Mouse (Mus musculus): Measurements from ENCODE around the gene Phka2. TPM values are rescaled to one million over a fixed set of nuclear protein-coding genes. Genes with fewer than 3 reads are reported as not detected.
A peak's percentile ranks its signal among the peaks of the same experiment; 100 is the strongest.

Gene Phka2
- polyA plus RNA-seq, 1 experiment from 2014 or later, result 15.7 TPM

GRCm38 (mm10) chrX:160603316-160603715 lies 101.3 kb downstream of the Phka2 start:
- WGBS, result 89% methylated on average over 2 of the region's 2 CpGs
- Histone ChIP-seq H3K4me2 (ENCODE audit: low read depth, severe bottlenecking) (no peak overlapping the region), H3K9ac (ENCODE audit: low read length) (no peak overlapping the region), H3K27ac (replicated peaks; ENCODE audit: low read depth, low read length) (no peak overlapping the region), H3K27me3 (ENCODE audit: control insufficient read depth, insufficient read depth, low read length) (peaks cover 9% of the 10 kb centered on the region), H3K36me3 (ENCODE audit: control insufficient read depth, insufficient read depth, low read length) (no peaks in the 10 kb centered on the region), H3K4me3 (ENCODE audit: low read depth, low read length) (no peak overlapping the region), H3K9me3 (ENCODE audit: control insufficient read depth, low read length) (no peaks in the 10 kb centered on the region), H3K4me1 (ENCODE audit: control insufficient read depth, insufficient read depth, low read length) (no peaks in the 10 kb centered on the region)
- DNase-seq (ENCODE audit: low spot score), result no peak
- ATAC-seq (ENCODE audit: insufficient number of reproducible peaks, low FRiP score, low TSS enrichment, low read depth), result no peak

- ATAC-seq (ENCODE audit: insufficient number of reproducible peaks, low FRiP score, low TSS enrichment, low read depth) (no peak), DNase-seq (ENCODE audit: low spot score) (no peak)
- 66% methylated on average over 6 of the region's 6 CpGs for WGBS
- H3K4me3 ChIP-seq (ENCODE audit: low read depth, low read length), result no peak overlapping the region
- no peaks in the 10 kb centered on the region for H3K4me1 ChIP-seq (ENCODE audit: control insufficient read depth, insufficient read depth, low read length)
- H3K27me3 ChIP-seq (ENCODE audit: control insufficient read depth, insufficient read depth, low read length), result peaks cover 9% of the 10 kb centered on the region
- H3K9me3 ChIP-seq (ENCODE audit: control insufficient read depth, low read length), result no peaks in the 10 kb centered on the region
- no peaks in the 10 kb centered on the region for H3K36me3 ChIP-seq (ENCODE audit: control insufficient read depth, insufficient read depth, low read length)
- no peak overlapping the region for H3K27ac ChIP-seq (replicated peaks; ENCODE audit: low read depth, low read length)
- no peak overlapping the region for H3K9ac ChIP-seq (ENCODE audit: low read length)
- no peak overlapping the region for H3K4me2 ChIP-seq (ENCODE audit: low read depth, severe bottlenecking)
Observed at GRCm38 (mm10) chrX:160603981-160604541, 102.1 kb downstream of the Phka2 start.

- Histone ChIP-seq H3K4me2 (ENCODE audit: low read depth, severe bottlenecking) (no peak overlapping the region), H3K9me3 (ENCODE audit: control insufficient read depth, low read length) (no peaks in the 10 kb centered on the region), H3K4me1 (ENCODE audit: control insufficient read depth, insufficient read depth, low read length) (no peaks in the 10 kb centered on the region), H3K36me3 (ENCODE audit: control insufficient read depth, insufficient read depth, low read length) (no peaks in the 10 kb centered on the region), H3K4me3 (ENCODE audit: low read depth, low read length) (no peak overlapping the region), H3K27me3 (ENCODE audit: control insufficient read depth, insufficient read depth, low read length) (peaks cover 9% of the 10 kb centered on the region), H3K9ac (ENCODE audit: low read length) (no peak overlapping the region), H3K27ac (replicated peaks; ENCODE audit: low read depth, low read length) (no peak overlapping the region)
- WGBS, result 41% methylated on average over 3 of the region's 3 CpGs
- DNase-seq (ENCODE audit: low spot score), result peak; percentile 60
- ATAC-seq (ENCODE audit: insufficient number of reproducible peaks, low FRiP score, low TSS enrichment, low read depth), result no peak
Observed at GRCm38 (mm10) chrX:160609849-160610248, 107.9 kb downstream of the Phka2 start.

- Histone ChIP-seq H3K9ac (ENCODE audit: low read length) (no peak overlapping the region), H3K27ac (replicated peaks; ENCODE audit: low read depth, low read length) (no peak overlapping the region), H3K36me3 (ENCODE audit: control insufficient read depth, insufficient read depth, low read length) (no peaks in the 10 kb centered on the region), H3K9me3 (ENCODE audit: control insufficient read depth, low read length) (no peaks in the 10 kb centered on the region), H3K4me1 (ENCODE audit: control insufficient read depth, insufficient read depth, low read length) (no peaks in the 10 kb centered on the region), H3K4me2 (ENCODE audit: low read depth, severe bottlenecking) (no peak overlapping the region), H3K27me3 (ENCODE audit: control insufficient read depth, insufficient read depth, low read length) (peaks cover 4% of the 10 kb centered on the region), H3K4me3 (ENCODE audit: low read depth, low read length) (no peak overlapping the region)
- 82% methylated on average over 2 of the region's 2 CpGs for WGBS
- ATAC-seq (ENCODE audit: insufficient number of reproducible peaks, low FRiP score, low TSS enrichment, low read depth) (no peak), DNase-seq (ENCODE audit: low spot score) (no peak)
Observed at GRCm38 (mm10) chrX:160610482-160610881, 108.5 kb downstream of the Phka2 start.

- Histone ChIP-seq H3K9ac (ENCODE audit: low read length) (no peak overlapping the region), H3K9me3 (ENCODE audit: control insufficient read depth, low read length) (no peaks in the 10 kb centered on the region), H3K36me3 (ENCODE audit: control insufficient read depth, insufficient read depth, low read length) (no peaks in the 10 kb centered on the region), H3K27ac (replicated peaks; ENCODE audit: low read depth, low read length) (no peak overlapping the region), H3K27me3 (ENCODE audit: control insufficient read depth, insufficient read depth, low read length) (0 out of 2 replicates have a peak, but pooled peaks cover 3% of the 10 kb centered on the region), H3K4me2 (ENCODE audit: low read depth, severe bottlenecking) (no peak overlapping the region), H3K4me3 (ENCODE audit: low read depth, low read length) (no peak overlapping the region), H3K4me1 (ENCODE audit: control insufficient read depth, insufficient read depth, low read length) (no peaks in the 10 kb centered on the region)
- 56% methylated on average over 4 of the region's 4 CpGs for WGBS
- ATAC-seq (ENCODE audit: insufficient number of reproducible peaks, low FRiP score, low TSS enrichment, low read depth) (no peak), DNase-seq (ENCODE audit: low spot score) (no peak)
Observed at GRCm38 (mm10) chrX:160610882-160611644, 109.1 kb downstream of the Phka2 start.

Other genes starting within 250 kb of the Phka2 start
- 0.33 and 0.54 TPM in 2 replicates for gene Adgrg2, start 111.5 kb upstream of the Phka2 start, polyA plus RNA-seq (2014; fragmentation: Nextera tagmentation; extraction: Ambion mirVana)
- 0.39 TPM in 1 of 2 replicates, not detected in the other for gene Ppef1, start 233.6 kb downstream of the Phka2 start, polyA plus RNA-seq (2014; fragmentation: Nextera tagmentation; extraction: Ambion mirVana)

Measured in limb, embryonic 11.5 days (tissue).